Mouse (Mus musculus) forebrain, embryonic 11.5 days (tissue): ENCODE measurements around the gene Gp1ba. TPM values are rescaled to one million over a fixed set of nuclear protein-coding genes. Genes with fewer than 3 reads are reported as not detected.

Source experiments
- ATAC-seq: fragments of 200-750 bp; cut with Nextera tagmentation; replicated peaks from 2 replicates; pipeline ENCODE4 v1.8.0; 2017; ENCODE audit warnings: moderate TSS enrichment; ENCODE audit not compliant: low FRiP score
- DNase-seq: peaks from one replicate; pipeline ENCODE4 v3.0.0-alpha.2; 2017; ENCODE audit warnings: low spot score
- H3K27ac ChIP-seq: fragments of 300-500 bp; sonication (generic); 2 replicates; pipeline ENCODE4 v1.5.1; 2014; ENCODE audit warnings: low read depth, low read length
- H3K27me3 ChIP-seq: fragments of 300-500 bp; sonication (generic); 2 replicates; pipeline ENCODE4 v1.6.1; 2014; ENCODE audit warnings: mild to moderate bottlenecking, low read length, mixed read lengths; ENCODE audit not compliant: control insufficient read depth, insufficient read depth
- H3K36me3 ChIP-seq: fragments of 300-500 bp; sonication (generic); 2 replicates; pipeline ENCODE4 v1.6.1; 2014; ENCODE audit warnings: mild to moderate bottlenecking, low read length, moderate library complexity, mixed read lengths; ENCODE audit not compliant: control insufficient read depth, insufficient read depth
- H3K4me1 ChIP-seq: fragments of 300-500 bp; sonication (generic); replicated peaks from 2 replicates; pipeline ENCODE4 v1.6.1; 2014; ENCODE audit warnings: low read length, mixed read lengths; ENCODE audit not compliant: control insufficient read depth, insufficient read depth
- H3K4me2 ChIP-seq: fragments of 300-500 bp; sonication (generic); 2 replicates; pipeline ENCODE4 v1.6.1; 2014; ENCODE audit warnings: low read depth, mild to moderate bottlenecking, low read length, moderate library complexity, mixed read lengths; ENCODE audit not compliant: severe bottlenecking
- H3K4me3 ChIP-seq: fragments of 300-500 bp; sonication (generic); 2 replicates; pipeline ENCODE4 v1.5.1; 2014; ENCODE audit warnings: low read depth, low read length
- H3K9ac ChIP-seq: fragments of 300-500 bp; sonication (generic); 2 replicates; pipeline ENCODE4 v1.6.1; 2014; ENCODE audit warnings: low read length
- H3K9me3 ChIP-seq: fragments of 300-500 bp; sonication (generic); 2 replicates; pipeline ENCODE4 v1.6.1; 2016; ENCODE audit warnings: low read length, mixed read lengths; ENCODE audit not compliant: control insufficient read depth
- WGBS: fragments of 180-500 bp; shearing (Covaris S2); extraction: QIAGEN DNeasy Blood & Tissue Kit; methylation state at CpG from one replicate; pipeline ENCODE4 v1.1.7; 2014; 5-methylcytosine and 5-hydroxymethylcytosine counted together
- polyA plus RNA-seq: library from polyadenylated mRNA; unstranded; fragments of >200 nt; fragmentation: Nextera tagmentation; extraction: Ambion mirVana; gene quantifications from 2 replicates; pipeline ENCODE4 v1.2.1, GENCODE M21; 2014

The Gp1ba gene
- polyA plus RNA-seq, 1 experiment from 2014 or later: 1.1 TPM

GRCm38 (mm10) chr11:70606717-70607116, 32.2 kb upstream of the Gp1ba start:
- ATAC-seq (no peak), DNase-seq (no peak)
- H3K27me3 ChIP-seq: no peaks in the 10 kb centered on the region
- no peak overlapping the region for H3K4me3 ChIP-seq
- no peaks in the 10 kb centered on the region for H3K4me1 ChIP-seq
- no peaks in the 10 kb centered on the region for H3K9me3 ChIP-seq
- no peak overlapping the region for H3K4me2 ChIP-seq
- WGBS: 82% methylated on average over 12 of the region's 12 CpGs
- H3K36me3 ChIP-seq: no peaks in the 10 kb centered on the region; the same call in 1 of the 2 replicates
- H3K27ac ChIP-seq: no peak overlapping the region
- H3K9ac ChIP-seq: no peak overlapping the region

DNA sequence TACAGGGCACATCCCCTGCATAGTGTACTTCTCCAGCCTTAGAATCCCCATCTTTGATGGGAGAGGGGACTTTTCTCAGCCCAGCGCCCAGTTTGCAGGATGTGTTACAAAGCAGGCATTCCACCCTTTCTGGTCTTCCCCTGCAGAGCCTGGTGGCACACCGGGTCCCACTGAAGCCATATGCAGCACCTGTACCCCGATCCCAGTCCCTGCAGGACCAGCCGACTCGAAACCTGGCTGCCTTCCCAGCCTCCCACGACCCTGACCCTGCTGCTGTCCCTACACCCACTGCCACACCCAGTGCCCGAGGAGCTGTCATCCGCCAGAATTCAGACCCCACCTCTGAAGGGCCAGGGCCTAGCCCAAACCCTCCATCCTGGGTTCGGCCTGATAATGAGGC, 31.3 kb upstream of the Gp1ba start:
- ATAC-seq: no peak
- Histone ChIP-seq H3K4me1 (no peaks in the 10 kb centered on the region), H3K4me2 (no peak overlapping the region), H3K27ac (no peak overlapping the region), H3K36me3 (no peaks in the 10 kb centered on the region; the same call in 1 of the 2 replicates), H3K27me3 (no peaks in the 10 kb centered on the region), H3K9me3 (no peaks in the 10 kb centered on the region), H3K4me3 (no peak overlapping the region), H3K9ac (no peak overlapping the region)
- DNase-seq: no peak
- 93% methylated on average over 9 of the region's 9 CpGs for WGBS

GRCm38 (mm10) chr11:70608381-70609066, 30.4 kb upstream of the Gp1ba start:
- Histone ChIP-seq H3K4me2 (no peak overlapping the region), H3K4me1 (no peaks in the 10 kb centered on the region), H3K27ac (no peak overlapping the region), H3K9me3 (no peaks in the 10 kb centered on the region), H3K27me3 (no peaks in the 10 kb centered on the region), H3K36me3 (no peaks in the 10 kb centered on the region; the same call in 1 of the 2 replicates), H3K4me3 (no peak overlapping the region), H3K9ac (no peak overlapping the region)
- ATAC-seq: no peak
- peak; percentile 62 for DNase-seq
- WGBS: 90% methylated on average over 25 of the region's 26 CpGs

DNA sequence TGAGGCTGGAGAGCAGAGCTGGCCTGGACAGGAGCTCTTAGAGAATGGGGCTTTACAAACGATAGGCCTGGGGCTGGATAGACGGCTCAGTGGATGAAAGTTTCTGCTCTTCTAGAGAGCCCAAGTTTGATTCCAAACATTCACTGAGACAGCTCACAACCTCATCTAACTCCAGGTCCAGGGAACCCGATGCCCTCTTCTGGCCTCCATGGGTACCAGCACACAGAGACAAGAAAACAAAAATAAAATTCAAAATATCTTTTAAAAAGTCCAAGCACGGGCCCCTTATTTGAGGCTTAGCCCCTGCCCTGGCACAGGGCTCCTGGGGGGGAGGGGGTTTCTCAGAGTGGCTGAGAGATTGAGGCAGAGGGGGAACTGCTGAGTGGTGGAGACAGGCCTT, 28.2 kb upstream of the Gp1ba start:
- DNase-seq (peak; percentile 32), ATAC-seq (no peak)
- H3K36me3 ChIP-seq: no peaks in the 10 kb centered on the region; the same call in 1 of the 2 replicates

GRCm38 (mm10) chr11:70612505-70612904, 26.4 kb upstream of the Gp1ba start:
- Histone ChIP-seq H3K4me3 (no peak overlapping the region), H3K4me2 (no peak overlapping the region), H3K27me3 (no peaks in the 10 kb centered on the region; the same call in 1 of the 2 replicates), H3K36me3 (no peaks in the 10 kb centered on the region; the same call in 1 of the 2 replicates), H3K9ac (no peak overlapping the region), H3K9me3 (no peaks in the 10 kb centered on the region), H3K4me1 (peaks cover 6% of the 10 kb centered on the region), H3K27ac (no peak overlapping the region)
- 84% methylated on average over 7 of the region's 7 CpGs for WGBS
- no peak for DNase-seq
- ATAC-seq: no peak

More for the DNA sequence above, 28.2 kb upstream of the Gp1ba start:
- H3K4me2 ChIP-seq: no peak overlapping the region
- WGBS: 88% methylated on average over 4 of the region's 4 CpGs
- no peak overlapping the region for H3K27ac ChIP-seq
- peaks cover 6% of the 10 kb centered on the region for H3K4me1 ChIP-seq
- H3K9me3 ChIP-seq: no peaks in the 10 kb centered on the region
- no peak overlapping the region for H3K4me3 ChIP-seq
- no peak overlapping the region for H3K9ac ChIP-seq
- H3K27me3 ChIP-seq: no peaks in the 10 kb centered on the region; the same call in 1 of the 2 replicates

- H3K9me3 ChIP-seq: no peaks in the 10 kb centered on the region
- peak; percentile 66 for DNase-seq
- peaks cover 6% of the 10 kb centered on the region for H3K4me1 ChIP-seq
- H3K9ac ChIP-seq: peak overlapping the region; percentile 48
- peak; percentile 51; the same call in 1 of the 2 replicates for ATAC-seq
- H3K27ac ChIP-seq: no peak overlapping the region
- 3% methylated on average over 17 of the region's 17 CpGs for WGBS
- peak overlapping the region; percentile 49 for H3K4me2 ChIP-seq
- H3K36me3 ChIP-seq: no peaks in the 10 kb centered on the region; the same call in 1 of the 2 replicates
- no peaks in the 10 kb centered on the region; the same call in 1 of the 2 replicates for H3K27me3 ChIP-seq
- H3K4me3 ChIP-seq: peak overlapping the region; percentile 17
These were observed 23.8 kb upstream of the Gp1ba start for GRCm38 (mm10) chr11:70615074-70615473.

GRCm38 (mm10) chr11:70615516-70616093, 23.3 kb upstream of the Gp1ba start, which contains the start of gene 4930544D05Rik:
Gene 4930544D05Rik (plus strand): TSS chr11:70615848.
- H3K9me3 ChIP-seq: no peaks in the 10 kb centered on the region
- no peaks in the 10 kb centered on the region; the same call in 1 of the 2 replicates for H3K36me3 ChIP-seq
- H3K9ac ChIP-seq: peak within 1 kb of the TSS; percentile 48
- ATAC-seq (no peak), DNase-seq (no peak)
- no peak within 1 kb of the TSS for H3K27ac ChIP-seq
- no peaks in the 10 kb centered on the region; the same call in 1 of the 2 replicates for H3K27me3 ChIP-seq
- peaks cover 6% of the 10 kb centered on the region for H3K4me1 ChIP-seq
- H3K4me2 ChIP-seq: peak within 1 kb of the TSS; percentile 49
- H3K4me3 ChIP-seq: peak within 1 kb of the TSS; percentile 17
- 15% methylated on average over 21 of the region's 21 CpGs for WGBS

DNA sequence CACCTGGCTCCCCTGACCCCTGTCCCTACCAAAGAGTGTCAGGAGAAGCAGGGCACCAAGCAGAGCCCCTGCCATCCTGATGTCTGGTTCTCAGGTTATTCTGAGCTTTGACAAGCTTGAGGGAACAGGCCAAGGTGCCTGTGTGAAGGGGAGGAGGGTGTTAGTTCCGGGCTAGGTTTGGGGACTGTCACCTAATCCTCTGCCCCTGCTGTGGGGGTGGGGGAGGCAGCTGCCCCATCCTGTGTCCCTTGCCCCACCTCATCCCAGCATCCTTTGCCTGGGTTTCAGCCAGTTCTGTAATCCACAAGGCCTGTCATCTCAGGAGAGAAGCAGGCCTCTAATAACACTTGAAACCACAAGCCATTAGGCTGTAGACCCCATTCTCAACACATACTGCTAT, 19.8 kb upstream of the Gp1ba start, which contains the start of gene Chrne:
Chrne (minus strand) TSS at position 116 of the 400 bp plus-strand sequence.
- DNase-seq (no peak), ATAC-seq (no peak)
- WGBS: 39% methylated on average over 1 of the region's 1 CpGs
- Histone ChIP-seq H3K27ac (no peak within 1 kb of the TSS), H3K27me3 (no peaks in the 10 kb centered on the region; the same call in 1 of the 2 replicates), H3K4me3 (no peak within 1 kb of the TSS), H3K9me3 (no peaks in the 10 kb centered on the region), H3K9ac (no peak within 1 kb of the TSS), H3K36me3 (no peaks in the 10 kb centered on the region), H3K4me1 (peaks cover 6% of the 10 kb centered on the region), H3K4me2 (no peak within 1 kb of the TSS)
